Mouse (Mus musculus): Measurements from ENCODE around the gene Sdk1.

The Sdk1 gene

DNA sequence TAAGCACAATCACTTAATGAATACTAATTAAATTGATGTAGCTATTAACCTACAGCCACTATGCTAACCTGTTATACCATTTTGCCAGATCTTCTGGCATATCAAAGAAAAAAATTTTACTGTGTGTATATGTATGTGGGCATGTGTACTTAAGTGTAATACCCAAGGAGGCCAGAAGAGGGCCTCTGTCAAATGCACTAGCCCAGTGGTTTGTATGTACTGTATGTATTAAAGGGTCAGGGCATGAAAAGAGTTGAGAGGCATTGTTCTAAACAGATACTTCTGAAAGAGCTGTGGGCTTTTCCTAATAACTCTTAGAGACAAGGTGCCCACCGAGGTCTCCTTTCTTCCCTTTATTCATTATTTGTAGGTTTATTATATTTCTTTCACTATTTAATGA, 759.0 kb downstream of the Sdk1 start:
- DNase-seq (ENCODE audit: low spot score in 2 of 2): no peak

DNA sequence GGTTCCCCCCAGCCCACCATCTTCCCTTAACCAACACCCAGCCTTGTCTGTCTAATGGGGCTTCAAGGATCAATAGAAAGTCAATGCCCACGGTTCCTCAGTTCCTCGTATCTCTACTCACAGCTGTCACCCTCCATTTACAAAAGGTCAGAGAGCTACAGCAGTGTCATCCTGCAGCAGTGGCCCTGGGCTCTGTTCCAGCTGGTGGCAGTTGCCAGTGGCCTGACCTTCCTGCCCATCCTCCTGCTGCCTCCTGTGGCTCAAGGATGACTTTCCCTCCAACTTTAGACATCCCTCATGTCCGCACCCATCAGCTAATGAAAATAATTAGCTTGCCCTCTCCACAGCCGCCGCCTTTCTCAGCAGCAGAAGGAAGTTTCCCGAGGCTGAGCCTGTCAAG, 759.8 kb downstream of the Sdk1 start:
- no peak for DNase-seq (ENCODE audit: low spot score in 2 of 2)

DNA sequence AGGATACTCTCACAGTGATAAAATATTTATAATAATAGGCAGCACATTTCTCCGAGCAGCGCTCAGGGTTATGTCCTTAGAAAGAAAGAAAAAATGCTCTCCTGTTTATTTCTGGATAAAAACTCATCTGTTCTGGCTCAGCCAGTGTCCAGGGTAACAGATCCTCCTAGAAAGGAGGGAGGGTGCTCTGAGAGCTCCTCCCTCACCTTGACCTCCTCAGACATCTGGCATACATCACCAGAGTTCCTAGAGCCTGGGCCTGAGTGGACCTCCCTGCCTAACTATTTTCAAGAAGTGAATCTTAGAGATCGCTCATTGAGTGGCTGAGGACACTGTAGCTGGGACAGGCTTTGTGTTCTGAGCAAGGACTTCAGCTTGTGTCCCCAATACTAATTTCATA, 760.7 kb downstream of the Sdk1 start:
- no peak for DNase-seq (ENCODE audit: low spot score in 2 of 2)

DNA sequence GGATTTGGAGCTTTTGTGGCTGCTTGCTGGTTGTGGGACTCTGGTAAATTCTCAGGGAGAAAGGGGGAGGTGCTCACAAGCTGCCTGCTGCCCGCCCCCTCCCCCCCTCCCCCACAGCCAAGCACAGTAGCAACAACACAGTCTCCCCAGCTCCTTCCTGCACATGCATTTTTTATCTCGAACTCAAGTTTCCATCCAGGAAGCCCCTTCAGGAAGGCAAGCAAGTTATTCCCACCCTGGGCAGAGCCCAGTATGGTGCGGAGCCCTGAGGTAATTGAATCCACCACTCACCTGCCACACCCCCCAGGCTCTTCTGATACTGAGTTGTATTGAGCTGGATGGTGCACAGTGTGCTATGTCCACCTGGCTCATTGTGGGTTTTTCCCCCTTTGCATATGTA, 768.9 kb downstream of the Sdk1 start:
- DNase-seq (ENCODE audit: low spot score in 2 of 2): no peak

DNA sequence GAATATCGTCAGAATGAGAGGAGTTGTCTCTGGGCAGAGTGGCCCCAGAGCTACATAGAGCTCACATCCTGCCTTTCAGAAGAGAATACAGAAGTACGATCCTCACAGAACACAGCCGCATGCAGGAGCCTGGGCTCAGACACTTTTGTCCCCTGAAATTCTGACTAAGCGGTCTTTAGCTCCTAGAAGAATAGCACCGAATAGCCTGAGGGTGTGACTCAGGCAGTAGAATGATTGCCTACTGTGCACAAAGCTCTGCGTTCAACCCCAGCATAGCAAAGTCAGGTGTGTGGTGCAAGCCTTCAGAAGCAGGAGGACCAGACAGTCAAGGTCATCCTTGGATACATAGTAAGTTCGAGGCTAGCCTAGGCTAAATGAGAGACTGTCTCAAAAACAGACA, 775.7 kb downstream of the Sdk1 start:
- DNase-seq (ENCODE audit: low spot score in 2 of 2): no peak

DNA sequence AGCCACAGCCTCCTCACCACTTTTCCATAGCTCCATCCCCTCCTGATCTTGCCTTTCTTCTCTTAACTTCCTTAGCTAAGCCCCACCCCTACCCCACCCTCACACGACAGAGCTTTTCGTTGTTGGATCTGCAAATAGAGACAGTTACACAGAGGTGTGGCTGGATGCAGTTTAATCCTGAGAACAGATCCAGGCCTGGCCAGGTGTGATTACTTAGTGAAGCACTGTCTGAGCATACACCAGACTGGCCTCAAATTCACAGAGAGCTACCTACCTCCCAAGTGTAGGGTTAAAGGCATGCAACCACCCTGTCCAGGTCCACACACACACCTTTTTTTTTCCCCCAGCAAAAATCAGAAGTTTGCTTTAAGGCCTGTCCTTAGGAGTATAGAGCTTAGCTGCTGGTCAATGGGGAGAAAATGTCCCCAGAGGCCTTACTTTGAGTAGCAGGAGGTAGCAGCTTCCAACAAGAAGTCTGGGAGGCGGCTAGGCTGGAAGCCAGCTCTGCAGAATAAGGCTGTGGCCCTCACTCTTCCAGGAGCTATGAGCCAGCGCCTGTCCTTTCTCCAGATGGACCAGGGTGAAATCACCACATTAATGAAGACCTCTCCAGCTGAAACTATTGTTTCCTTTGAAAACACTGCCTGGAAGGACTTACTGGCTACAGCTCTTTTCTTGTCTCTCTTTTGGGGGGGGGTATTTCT, 781.7 kb downstream of the Sdk1 start:
- no peak for DNase-seq (ENCODE audit: low spot score in 2 of 2)

DNA sequence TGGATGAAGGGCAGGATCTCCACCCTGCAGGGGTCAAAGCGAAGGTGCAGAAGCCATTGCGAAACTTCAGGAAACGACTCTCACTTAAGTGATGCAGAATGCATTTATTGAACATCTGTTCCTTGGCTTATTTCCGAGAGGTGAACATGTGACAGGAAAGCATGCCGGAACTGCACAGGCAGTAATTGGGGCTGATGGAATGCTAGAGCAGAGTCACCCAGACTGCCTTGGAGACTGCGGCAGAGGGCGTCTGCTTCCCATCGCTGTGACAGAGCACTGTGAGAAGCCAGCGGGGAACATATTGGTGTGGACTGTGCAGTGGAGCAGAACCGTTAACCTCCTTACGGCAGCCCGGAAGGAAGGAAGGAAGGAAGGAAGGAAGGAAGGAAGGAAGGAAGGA, 783.2 kb downstream of the Sdk1 start:
- no peak for DNase-seq (ENCODE audit: low spot score in 2 of 2)

DNA sequence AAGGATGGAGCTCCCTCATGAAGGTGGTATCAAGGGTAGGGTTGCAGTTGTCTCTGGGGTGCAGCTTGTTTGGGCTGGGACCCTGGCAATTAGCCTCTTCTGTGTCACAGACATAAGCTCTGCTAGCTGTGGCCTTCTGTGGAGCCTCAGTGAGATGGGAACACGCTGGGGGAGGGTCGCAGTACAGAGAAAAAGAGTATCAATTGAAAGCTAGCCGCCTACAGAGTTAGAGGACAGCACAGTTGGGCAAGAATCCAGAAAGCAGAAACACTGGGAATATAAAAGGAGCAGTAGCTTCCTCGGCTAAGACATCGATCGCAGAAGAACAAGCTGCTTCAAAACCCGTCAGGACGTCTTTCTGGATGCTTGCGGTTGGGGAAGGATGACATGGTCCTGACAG, 795.2 kb downstream of the Sdk1 start:
- DNase-seq (ENCODE audit: low spot score in 2 of 2): no peak

DNA sequence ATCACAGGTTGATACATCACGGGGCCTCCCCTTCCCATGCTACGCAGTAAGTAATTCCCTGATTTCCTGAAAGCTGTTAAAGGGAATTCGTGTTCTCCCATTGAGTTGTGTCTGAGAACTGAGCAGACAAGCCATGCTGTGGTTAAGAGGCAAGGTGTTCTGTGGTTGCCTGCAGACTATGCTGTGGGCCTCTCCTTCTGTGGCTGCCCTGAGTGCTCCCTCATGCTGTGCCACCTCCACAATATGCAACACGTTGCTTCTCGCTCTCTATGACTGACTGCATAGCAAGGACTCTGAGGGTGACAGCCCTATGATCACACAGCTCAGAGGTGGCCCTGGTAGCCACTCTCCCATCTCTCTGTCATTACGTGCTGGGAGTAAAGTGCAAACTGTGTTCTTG, 797.9 kb downstream of the Sdk1 start:
- DNase-seq (ENCODE audit: low spot score in 2 of 2): no peak

DNA sequence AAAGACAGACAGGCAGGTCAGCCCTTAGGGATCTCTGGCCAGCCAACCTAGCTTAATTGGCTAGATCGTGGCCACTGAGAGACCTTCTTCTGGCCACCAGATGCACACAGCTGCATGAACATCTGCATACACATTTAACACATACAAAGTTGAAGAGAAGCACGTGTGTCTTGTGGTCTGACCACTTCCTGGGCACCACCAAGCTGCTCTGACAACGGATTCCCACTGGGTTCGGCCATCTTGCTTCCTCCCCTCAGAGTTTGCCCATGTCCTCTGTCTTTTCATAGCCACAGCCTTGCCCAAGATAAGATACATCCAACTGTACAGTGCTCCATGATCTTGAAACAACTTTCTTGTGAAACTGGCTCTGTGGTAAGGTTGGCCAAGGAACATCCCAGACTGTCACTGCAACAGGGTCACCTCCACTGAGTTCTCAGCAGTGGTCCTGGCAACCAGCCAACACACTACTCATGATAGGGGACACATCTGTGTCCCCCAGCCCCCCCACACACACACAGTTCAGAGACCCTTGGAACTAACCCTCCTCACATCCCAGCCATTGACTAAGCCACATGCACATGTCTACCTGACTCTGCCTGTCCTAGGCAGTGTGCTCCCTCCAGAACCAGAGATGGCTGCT, 798.7 kb downstream of the Sdk1 start:
- DNase-seq (ENCODE audit: low spot score in 2 of 2): no peak

DNA sequence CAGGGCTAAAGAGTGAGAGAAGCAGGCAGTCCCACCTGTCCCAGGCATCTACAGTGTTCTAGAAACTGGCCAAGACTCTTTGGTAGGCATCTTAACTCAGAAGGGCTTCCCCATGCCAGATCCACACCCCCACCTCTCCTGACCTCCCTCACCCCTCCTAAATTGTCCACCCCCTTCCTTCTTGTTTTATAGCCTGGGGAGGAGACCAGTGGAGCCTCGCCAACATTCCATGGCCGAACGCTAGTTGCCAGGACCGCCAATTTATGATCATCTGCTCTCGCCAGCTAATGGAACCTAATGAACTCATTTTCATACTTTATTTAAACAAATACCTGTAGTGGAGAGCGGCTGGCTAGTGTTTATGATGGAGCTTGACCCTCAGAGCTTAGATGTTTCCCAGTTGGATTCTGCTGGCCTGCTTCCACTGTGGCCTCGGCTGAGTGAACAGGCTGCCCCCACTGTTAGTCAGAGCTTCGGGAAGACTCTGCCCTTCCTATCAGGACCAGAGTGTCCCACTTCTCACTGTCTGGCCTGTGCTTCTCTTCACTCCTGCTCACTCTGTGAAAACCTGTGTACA, 800.0 kb downstream of the Sdk1 start:
- no peak for DNase-seq (ENCODE audit: low spot score in 2 of 2)

DNA sequence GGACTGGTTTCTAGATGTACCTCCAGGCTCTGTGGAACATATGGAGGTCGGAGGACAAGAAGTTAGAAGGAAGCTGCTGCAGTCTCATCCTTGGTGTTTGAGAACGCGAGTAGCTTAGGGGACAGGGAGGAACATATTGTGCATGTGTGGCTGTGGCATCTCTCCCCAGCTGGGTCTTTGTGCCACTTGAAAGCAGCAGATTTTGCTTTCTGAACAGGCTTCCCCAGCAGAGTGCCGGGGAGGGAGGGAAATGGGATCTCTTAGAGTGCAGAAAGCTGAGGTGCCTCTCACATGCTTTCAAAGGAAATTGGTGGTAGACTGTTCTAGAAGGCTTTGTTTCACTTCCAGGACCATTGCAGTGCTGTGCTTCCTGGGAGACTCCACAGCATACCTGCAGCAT, 820.5 kb downstream of the Sdk1 start:
- no peak for DNase-seq (ENCODE audit: low spot score in 2 of 2)

DNA sequence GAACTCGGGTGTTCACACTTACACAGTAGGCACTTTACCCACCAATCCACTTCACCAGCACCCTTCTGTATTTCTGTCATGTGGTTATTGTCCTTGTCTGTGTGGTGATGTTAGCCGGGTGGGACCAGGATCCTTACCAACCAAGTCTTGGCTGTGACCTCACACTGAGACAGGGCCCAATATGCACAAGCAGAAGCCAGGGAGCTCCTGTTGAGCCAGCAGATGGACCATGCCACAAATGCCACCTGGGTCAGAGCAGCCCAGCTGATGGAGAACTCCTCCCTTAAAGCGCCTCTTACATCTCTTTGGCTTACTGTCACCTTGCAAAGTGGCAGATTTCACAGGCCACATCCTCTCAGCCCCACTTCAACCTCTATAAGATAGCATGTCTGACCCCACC, 830.0 kb downstream of the Sdk1 start:
- DNase-seq (ENCODE audit: low spot score in 2 of 2): no peak

DNA sequence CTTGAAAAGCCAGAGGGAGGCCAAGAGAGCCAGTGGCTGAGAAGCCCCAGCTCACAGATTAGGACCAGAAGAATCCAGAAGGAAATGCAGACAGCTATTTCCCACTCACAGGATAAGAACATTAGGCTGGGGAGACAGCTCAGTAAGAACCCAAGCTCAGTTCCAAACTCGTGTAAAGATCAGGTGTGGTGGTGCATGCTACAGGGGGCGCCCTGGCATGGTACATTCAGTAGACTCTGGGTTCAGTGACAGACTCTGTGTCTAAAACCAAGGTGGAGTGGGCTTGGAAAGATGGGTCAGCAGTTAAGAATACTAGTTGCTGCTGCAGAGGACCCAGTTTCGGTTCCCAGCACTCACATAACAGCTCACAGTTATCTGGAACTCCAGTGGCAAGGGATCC, 832.6 kb downstream of the Sdk1 start:
- no peak for DNase-seq (ENCODE audit: low spot score in 2 of 2)

DNA sequence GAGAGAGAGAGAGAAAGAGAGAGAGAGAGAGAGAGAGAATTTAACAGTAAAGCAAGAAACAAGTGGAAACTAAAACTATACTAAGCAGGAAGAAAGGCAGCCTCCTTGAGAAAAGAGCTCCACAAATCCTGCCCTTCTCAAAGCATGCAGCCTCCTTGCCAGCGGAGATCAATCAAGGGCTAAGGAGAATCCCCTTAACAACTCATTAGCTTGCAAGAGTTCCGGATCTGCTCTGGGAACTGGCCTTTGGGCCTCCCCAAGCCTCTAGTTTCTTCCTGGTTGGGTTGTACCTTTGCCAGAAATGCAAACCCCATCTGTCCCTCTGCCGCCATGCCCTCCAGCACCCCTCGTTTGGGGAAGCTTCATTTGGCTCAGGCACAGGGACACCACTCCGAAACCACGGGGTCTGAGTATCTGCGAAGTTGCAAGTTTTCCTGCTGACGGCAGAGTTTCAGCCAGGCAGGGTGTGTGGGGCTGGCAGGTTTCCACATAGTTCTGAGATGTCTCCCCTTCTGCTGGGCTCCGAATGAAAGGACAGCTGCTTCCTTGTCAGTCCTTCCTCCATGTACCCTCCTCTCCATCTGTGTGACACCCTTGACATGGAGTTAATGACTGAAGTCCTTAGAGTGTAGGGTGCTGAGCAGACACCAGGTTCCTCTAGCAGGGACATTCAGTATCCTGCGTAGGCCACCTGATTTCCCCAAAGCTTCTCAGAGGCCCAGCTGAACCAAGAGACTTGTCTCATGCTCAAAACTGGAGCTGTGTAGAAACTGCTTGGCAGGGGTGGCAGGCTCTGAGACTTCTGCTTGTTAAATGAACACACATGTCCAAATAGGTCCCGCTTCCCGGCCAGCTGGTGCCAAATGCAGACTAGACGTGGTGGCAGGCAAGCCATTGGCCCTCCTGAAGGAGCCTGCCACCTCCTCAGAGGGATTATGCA, 833.5 kb downstream of the Sdk1 start:
- DNase-seq (ENCODE audit: low spot score in 2 of 2): peak; percentile 14 to 35

DNA sequence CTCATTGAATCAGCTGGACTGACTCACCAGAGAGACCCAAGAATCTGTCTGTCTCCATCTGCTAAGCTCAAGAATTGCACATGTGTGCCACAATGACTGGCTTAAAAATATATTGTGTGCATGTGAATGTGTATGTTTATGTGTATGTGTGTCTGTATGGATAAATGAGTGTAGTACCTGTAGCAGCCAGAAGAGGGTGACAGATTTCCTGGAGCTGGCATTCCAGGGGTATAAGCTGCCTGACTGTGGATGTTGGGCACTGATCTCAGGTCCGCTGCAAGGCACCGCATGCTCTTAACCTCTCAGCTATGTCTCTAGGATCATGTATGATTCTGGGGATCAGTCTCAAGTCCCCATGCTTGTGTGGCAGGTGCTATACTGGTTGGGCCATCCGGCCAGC, 839.4 kb downstream of the Sdk1 start:
- no peak for DNase-seq (ENCODE audit: low spot score in 2 of 2)

DNA sequence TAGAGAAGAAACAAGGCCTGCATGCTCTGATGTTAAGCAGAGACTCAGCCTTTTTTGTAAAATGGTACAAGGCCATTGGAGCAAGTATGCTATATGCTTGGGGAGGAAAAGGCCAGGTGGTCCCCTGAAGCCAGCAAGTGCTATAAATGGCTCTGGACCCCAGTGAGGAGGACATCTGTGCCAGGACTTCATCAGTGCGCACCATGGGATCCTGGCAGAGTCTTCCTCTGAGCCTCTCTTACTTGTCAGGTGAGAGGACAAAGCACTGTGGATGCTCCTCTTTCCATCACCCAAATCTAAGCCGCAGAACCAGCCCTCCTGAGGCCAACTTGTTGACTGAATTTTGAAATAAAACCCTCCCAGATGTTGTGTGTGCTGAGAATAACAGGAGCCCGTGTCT, 839.8 kb downstream of the Sdk1 start:
- no peak for DNase-seq (ENCODE audit: low spot score in 2 of 2)

DNA sequence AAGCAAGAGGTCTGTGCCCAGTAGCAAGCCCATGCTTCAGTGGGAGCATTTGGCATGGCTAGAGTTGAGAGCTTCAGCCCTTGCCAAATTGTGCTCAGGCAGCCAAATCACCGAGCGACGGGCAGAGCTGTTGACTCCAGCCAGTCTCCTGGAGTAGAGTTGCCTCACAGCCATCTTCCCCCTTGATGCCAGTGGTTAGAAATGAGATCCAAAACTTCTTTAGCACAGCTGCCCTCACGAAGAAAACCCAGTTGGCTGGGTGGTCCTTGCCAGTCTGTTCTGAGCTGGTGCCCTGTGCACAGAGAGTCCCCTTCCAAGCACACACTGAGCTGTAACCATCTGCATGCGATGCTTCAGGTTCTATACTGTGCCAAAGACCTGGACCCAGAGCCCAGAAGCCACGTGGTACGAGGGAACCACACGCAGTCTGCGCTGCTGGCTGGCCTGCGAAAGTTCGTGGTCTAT, 855.1 kb downstream of the Sdk1 start:
- no peak for DNase-seq (ENCODE audit: low spot score in 2 of 2)

DNA sequence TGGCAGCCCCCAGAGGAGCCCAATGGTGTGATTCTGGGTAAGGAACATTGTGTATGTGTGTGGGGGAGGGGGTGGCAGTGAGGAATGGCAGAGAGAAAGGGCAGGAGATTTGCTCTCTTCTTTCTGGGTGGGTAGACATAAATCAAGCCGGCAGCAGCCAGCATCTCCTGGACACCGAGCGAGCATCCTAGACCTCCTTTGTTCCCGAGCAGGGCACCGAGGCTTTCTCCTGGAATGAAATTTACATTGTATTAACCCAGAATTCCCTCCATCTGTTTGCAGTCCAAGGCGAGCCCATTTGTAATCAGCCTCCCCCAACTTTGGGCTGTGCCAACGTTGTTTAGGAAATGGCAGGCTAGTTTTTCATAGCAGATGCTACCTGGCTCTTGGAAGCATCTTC, 858.9 kb downstream of the Sdk1 start:
- DNase-seq (ENCODE audit: low spot score in 2 of 2): no peak

DNA sequence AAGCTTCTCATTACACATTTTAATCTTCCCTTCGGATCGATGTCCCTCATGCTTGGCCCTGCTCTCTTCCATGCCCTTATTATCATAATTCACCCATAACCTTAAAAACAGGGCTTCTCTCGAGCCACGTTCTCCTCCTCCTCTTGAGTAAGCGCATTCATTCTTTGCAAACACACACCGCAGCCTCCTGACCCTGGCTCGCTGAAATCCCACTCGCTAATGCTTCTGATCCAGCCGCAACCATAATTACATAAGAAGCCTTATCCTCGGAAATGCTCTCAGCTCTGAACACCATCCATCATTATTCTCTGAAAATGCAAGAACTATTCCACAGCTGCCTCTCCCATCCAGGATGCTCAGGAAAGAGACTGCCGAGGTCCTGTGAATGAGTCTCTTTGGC, 866.1 kb downstream of the Sdk1 start:
- no peak for DNase-seq (ENCODE audit: low spot score in 2 of 2)

DNA sequence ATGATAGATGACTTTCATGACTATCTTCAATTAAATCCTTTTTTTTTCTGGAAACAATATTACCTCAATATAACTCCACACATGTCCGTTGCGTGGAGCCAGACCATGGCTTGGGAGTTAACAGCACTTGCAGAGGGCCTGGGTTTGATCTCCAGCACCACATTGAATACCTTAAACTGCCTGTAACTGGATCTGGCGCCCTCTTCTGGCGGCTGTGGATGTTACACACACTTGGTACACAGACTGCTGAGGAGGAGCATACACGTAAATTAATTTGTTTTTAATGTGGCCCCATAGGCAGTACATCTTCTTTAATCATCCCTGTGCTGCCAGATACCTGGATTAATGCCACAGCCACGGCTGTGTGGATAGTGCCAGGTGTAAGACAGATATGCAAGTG, 870.7 kb downstream of the Sdk1 start:
- DNase-seq (ENCODE audit: low spot score in 2 of 2): no peak

Measured in right cerebral cortex, postnatal 36 days (tissue).